Mouse (Mus musculus) heart, embryonic 11.5 days (tissue): ENCODE data around the gene Upp2. TPM values are rescaled to one million over a fixed set of nuclear protein-coding genes. Genes with fewer than 3 reads are reported as not detected.

Experiments used
- ATAC-seq: fragments of 200-750 bp; cut with Nextera tagmentation; replicated peaks from 2 replicates; pipeline ENCODE4 v1.8.0; 2017; ENCODE audit warnings: moderate library complexity; ENCODE audit not compliant: insufficient number of reproducible peaks, low FRiP score, low TSS enrichment
- H3K27ac ChIP-seq: fragments of 300-500 bp; sonication (generic); 2 replicates; pipeline ENCODE4 v1.5.1; 2014; ENCODE audit warnings: mild to moderate bottlenecking, low read depth, low read length
- H3K27me3 ChIP-seq: fragments of 300-500 bp; sonication (generic); 2 replicates; pipeline ENCODE4 v1.6.1; 2014; ENCODE audit warnings: mild to moderate bottlenecking, low read length, mixed read lengths; ENCODE audit not compliant: control insufficient read depth, insufficient read depth
- H3K36me3 ChIP-seq: fragments of 300-500 bp; sonication (generic); 2 replicates; pipeline ENCODE4 v1.6.1; 2014; ENCODE audit warnings: mild to moderate bottlenecking, low read length, moderate library complexity, mixed read lengths; ENCODE audit not compliant: control insufficient read depth, insufficient read depth
- H3K4me1 ChIP-seq: fragments of 300-500 bp; sonication (generic); 2 replicates; pipeline ENCODE4 v1.6.1; 2014; ENCODE audit warnings: low read length; ENCODE audit not compliant: control insufficient read depth, insufficient read depth
- H3K4me2 ChIP-seq: fragments of 300-500 bp; sonication (generic); 2 replicates; pipeline ENCODE4 v1.6.1; 2014; ENCODE audit warnings: mild to moderate bottlenecking, moderate library complexity
- H3K4me3 ChIP-seq: fragments of 300-500 bp; sonication (generic); 2 replicates; pipeline ENCODE4 v1.5.1; 2014; ENCODE audit warnings: low read depth, low read length
- H3K9ac ChIP-seq: fragments of 300-500 bp; sonication (generic); 2 replicates; pipeline ENCODE4 v1.6.1; 2014; ENCODE audit warnings: mild to moderate bottlenecking, low read depth, low read length, moderate library complexity
- H3K9me3 ChIP-seq: fragments of 300-500 bp; sonication (generic); replicated peaks from 2 replicates; pipeline ENCODE4 v1.6.1; 2016; ENCODE audit warnings: low read length; ENCODE audit not compliant: control insufficient read depth
- WGBS: fragments of 180-500 bp; shearing (Covaris S2); extraction: QIAGEN DNeasy Blood & Tissue Kit; methylation state at CpG from one replicate; pipeline ENCODE4 v1.1.7; 2014; ENCODE audit not compliant: insufficient replicate concordance; 5-methylcytosine and 5-hydroxymethylcytosine counted together
- polyA plus RNA-seq: library from polyadenylated mRNA; unstranded; fragments of >200 nt; fragmentation: Nextera tagmentation; extraction: Ambion mirVana; gene quantifications from 2 replicates; pipeline ENCODE4 v1.2.1, GENCODE M21; 2014

Upp2 gene
- polyA plus RNA-seq, 1 experiment from 2014 or later: 8.4 TPM

DNA sequence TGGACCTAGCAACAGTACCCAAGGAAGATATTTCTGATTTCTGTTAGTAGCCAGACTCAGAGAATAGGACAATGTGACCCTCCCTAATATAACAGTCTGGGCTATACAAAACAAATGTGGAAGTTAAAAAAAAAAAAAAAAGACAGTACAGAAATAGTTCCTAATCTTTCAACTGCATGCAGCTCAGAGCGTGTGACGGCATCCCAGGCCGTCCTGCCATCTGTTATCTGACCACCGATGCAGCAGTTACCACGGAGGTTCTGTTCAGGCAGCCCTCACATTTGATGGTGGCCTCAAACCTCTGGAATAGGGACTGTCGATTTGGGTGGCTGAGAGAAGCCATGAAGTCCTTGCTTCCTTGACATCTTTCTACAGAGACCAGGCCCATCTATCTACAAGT lies 22.7 kb upstream of the Upp2 start:
- peaks cover 38% of the 10 kb centered on the region for H3K4me1 ChIP-seq

DNA sequence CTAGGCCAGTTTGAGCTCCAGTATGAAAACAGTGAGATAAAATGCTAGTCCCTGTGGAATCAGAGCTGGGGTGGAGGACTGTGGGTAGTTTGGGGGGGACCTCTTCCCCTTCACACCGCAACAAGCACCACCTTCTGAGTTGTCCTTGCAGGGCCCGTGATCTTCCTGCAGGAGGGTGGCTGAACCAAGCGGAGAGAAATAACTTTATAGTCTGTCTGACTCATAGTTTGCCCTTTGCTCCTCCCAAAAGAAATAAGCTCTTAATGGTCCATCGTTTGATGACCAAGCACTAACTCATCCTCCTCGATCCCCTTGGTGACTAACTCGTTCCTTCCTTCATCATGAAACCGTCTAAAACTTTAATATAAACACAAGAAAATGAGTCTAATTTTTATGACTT lies 20.8 kb upstream of the Upp2 start:
- no peak for ATAC-seq
- peaks cover 49% of the 10 kb centered on the region for H3K4me1 ChIP-seq
- H3K27me3 ChIP-seq: no peaks in the 10 kb centered on the region
- H3K9ac ChIP-seq: no peak overlapping the region
- no peaks in the 10 kb centered on the region for H3K36me3 ChIP-seq
- no peak overlapping the region for H3K4me3 ChIP-seq
- no peaks in the 10 kb centered on the region for H3K9me3 ChIP-seq
- no peak overlapping the region for H3K27ac ChIP-seq
- 93% methylated on average over 7 of the region's 7 CpGs for WGBS
- H3K4me2 ChIP-seq: no peak overlapping the region

More for the DNA sequence above, 22.7 kb upstream of the Upp2 start:
- Histone ChIP-seq H3K9me3 (no peaks in the 10 kb centered on the region), H3K27ac (0 out of 2 replicates have a peak overlapping the region, but pooled peaks have one; percentile 35), H3K36me3 (no peaks in the 10 kb centered on the region), H3K9ac (no peak overlapping the region), H3K27me3 (no peaks in the 10 kb centered on the region), H3K4me2 (no peak overlapping the region), H3K4me3 (no peak overlapping the region)
- ATAC-seq: no peak
- WGBS: 28% methylated on average over 6 of the region's 6 CpGs

DNA sequence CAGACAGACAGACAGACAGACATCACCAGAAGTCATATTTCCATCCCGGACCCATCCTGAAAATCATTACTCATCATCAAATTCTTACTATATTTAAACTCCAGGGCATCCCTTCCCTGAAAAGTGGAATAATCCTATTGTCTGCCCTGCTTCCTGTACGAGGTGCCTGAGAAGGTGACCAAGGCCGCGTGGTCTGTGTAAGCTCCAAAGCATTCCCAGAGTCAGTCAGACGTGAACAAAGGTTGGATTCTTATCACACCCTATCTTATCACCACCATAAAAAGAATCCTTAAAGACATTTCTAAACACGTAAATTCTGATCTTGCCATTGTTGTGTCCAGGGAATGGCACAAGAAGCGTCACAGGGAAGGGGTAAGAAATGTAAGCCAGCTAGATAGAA lies 18.2 kb upstream of the Upp2 start:
- H3K27ac ChIP-seq: no peak overlapping the region
- no peak overlapping the region for H3K4me3 ChIP-seq
- no peaks in the 10 kb centered on the region for H3K9me3 ChIP-seq
- peaks cover 60% of the 10 kb centered on the region for H3K4me1 ChIP-seq
- H3K4me2 ChIP-seq: no peak overlapping the region
- no peaks in the 10 kb centered on the region for H3K36me3 ChIP-seq
- no peaks in the 10 kb centered on the region for H3K27me3 ChIP-seq
- H3K9ac ChIP-seq: no peak overlapping the region
- 36% methylated on average over 7 of the region's 7 CpGs for WGBS
- ATAC-seq: no peak

DNA sequence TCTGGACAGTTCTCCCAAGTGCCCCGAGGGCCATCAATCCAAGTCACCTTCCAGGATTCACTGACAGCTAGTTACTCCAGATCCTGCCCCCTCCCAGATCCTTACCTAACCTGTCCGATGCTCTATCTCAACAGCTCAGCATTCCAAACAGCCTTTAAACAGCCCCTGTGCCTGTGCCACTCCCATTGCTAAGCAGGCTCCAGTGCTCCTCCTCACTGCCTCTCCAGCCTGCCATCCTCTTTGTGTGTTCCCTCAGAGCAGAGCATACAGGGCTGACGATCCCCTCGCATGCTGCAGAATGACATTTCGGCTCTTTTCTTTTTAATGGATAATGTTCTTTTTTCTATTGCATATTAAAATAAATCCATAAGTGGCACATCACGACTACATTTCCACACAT lies 17.1 kb upstream of the Upp2 start:
- no peaks in the 10 kb centered on the region for H3K9me3 ChIP-seq
- 27% methylated on average over 6 of the region's 6 CpGs for WGBS
- H3K27ac ChIP-seq: peak overlapping the region; percentile 62; the same call in 1 of the 2 replicates
- H3K27me3 ChIP-seq: no peaks in the 10 kb centered on the region
- ATAC-seq: no peak
- H3K4me3 ChIP-seq: no peak overlapping the region
- no peak overlapping the region for H3K9ac ChIP-seq
- no peaks in the 10 kb centered on the region for H3K36me3 ChIP-seq
- H3K4me2 ChIP-seq: peak overlapping the region; percentile 34
- H3K4me1 ChIP-seq: peaks cover 57% of the 10 kb centered on the region

DNA sequence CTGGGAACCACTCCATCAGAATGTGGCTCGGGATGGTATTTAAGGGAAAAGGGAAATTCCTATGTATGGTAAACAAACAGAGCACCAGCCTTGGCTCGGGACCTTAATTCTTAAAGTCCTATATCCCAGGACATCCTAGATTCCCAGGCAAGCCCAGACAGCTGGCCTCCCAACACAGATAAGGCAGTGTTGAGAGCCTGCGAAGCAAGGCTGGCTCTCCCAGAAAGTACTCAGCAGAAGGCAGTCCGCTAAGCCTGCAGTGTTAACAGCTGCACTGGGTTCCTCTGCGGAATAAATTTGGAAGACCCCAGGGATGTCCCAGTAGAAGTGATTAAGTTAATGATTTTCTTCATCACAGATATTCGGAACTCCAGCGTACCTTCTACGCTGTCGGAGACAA lies 16.6 kb upstream of the Upp2 start:
- H3K4me2 ChIP-seq: peak overlapping the region; percentile 34
- peaks cover 54% of the 10 kb centered on the region for H3K4me1 ChIP-seq
- no peak overlapping the region for H3K9ac ChIP-seq
- H3K9me3 ChIP-seq: no peaks in the 10 kb centered on the region
- no peaks in the 10 kb centered on the region for H3K27me3 ChIP-seq
- whole genome bisulfite sequencing: 32% methylated on average over 9 of the region's 9 CpGs
- 0 out of 2 replicates have a peak, but pooled peaks have one; percentile 28 for ATAC-seq
- no peaks in the 10 kb centered on the region for H3K36me3 ChIP-seq
- no peak overlapping the region for H3K4me3 ChIP-seq
- no peak overlapping the region for H3K27ac ChIP-seq

DNA sequence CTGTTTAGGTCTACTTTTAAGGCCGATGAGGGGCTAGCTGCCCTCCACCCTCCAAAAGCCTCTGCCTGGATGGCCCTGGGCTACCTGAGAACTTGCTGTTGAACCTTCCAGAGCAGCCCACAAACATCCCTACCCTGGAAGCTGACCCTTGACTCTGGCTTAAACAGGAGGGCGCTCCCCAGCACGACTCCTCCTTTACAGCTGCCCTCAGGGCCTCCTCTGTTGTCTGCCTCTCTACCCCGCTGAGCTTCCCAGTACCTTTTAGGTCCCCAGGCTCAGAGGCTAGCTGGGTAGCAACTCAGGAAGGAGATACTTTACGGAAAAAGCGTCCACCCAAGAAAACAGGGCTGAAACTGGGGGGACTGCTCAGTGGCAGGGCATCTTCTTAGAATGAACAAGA lies 15.2 kb upstream of the Upp2 start:
- 30% methylated on average over 6 of the region's 6 CpGs for WGBS
- peaks cover 54% of the 10 kb centered on the region for H3K4me1 ChIP-seq
- no peak for ATAC-seq
- no peak overlapping the region for H3K27ac ChIP-seq
- no peaks in the 10 kb centered on the region for H3K27me3 ChIP-seq
- no peaks in the 10 kb centered on the region for H3K9me3 ChIP-seq
- no peak overlapping the region for H3K4me3 ChIP-seq
- 0 out of 2 replicates have a peak overlapping the region, but pooled peaks have one; percentile 12 for H3K9ac ChIP-seq
- no peak overlapping the region for H3K4me2 ChIP-seq
- no peaks in the 10 kb centered on the region for H3K36me3 ChIP-seq

DNA sequence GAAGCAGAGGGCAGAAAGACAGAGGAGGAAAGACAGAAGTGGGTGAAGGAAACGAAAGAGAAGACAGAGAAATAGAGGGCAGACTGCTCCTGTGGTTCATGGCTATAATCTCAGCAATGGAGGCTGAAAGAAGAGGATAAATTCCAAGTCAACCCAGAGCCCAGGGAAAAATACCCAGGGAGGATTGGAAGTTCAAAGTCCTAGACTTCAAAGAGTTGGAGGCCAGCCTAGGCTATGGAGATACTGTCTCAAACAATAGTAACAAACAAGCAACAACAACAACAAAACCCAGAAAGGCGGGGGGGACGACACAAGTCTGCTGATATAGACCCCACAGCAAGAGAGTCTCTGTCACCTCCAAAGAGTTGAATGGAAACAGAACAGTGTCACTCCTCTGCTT lies 14.8 kb upstream of the Upp2 start:
- Histone ChIP-seq H3K27me3 (no peaks in the 10 kb centered on the region), H3K9me3 (no peaks in the 10 kb centered on the region), H3K27ac (no peak overlapping the region), H3K4me1 (peaks cover 52% of the 10 kb centered on the region), H3K36me3 (no peaks in the 10 kb centered on the region), H3K9ac (no peak overlapping the region), H3K4me2 (no peak overlapping the region), H3K4me3 (no peak overlapping the region)
- WGBS: 31% methylated on average over 3 of the region's 3 CpGs
- ATAC-seq: no peak

DNA sequence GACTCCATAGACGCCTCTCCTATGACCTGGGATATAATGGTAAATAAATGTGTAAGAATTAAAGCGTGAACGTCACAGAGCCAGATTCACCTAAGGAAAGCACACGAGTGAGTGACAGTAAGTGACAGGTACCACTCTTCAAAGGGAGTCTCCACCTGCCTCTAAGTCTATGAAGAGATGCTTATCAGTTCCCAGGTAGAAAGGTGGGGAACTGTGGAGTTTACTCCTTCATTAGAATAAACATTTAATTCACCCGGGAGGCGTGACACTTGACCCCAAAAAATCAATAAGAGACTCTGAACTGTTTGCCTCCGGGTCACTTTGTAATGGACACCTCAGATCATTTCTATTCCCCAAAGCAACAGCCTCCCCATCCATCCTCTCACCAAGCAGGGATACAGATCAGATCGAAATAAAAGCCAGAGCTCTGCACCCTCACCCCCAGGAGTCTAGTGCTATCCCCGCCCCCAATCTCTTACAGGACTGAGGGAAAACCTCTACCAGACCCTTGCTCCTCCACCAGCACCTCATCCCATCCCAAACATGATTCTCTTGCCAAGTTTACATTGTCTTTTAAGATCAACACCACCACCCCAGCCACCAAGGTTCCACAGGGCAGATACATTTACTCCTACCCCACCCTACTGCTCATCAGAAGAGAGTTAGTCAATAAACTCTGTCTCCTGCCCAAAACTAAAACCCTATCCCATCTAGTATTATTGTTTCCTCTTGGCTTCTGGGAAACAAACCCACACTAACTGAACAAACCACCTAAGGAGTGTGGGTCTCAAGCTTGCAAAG lies 9.9 kb upstream of the Upp2 start:
- H3K9me3 ChIP-seq: no peaks in the 10 kb centered on the region
- H3K27ac ChIP-seq: no peak overlapping the region
- no peaks in the 10 kb centered on the region for H3K27me3 ChIP-seq
- no peak overlapping the region for H3K4me2 ChIP-seq
- peaks cover 22% of the 10 kb centered on the region for H3K4me1 ChIP-seq
- WGBS: 76% methylated on average over 9 of the region's 9 CpGs
- no peak for ATAC-seq
- no peak overlapping the region for H3K9ac ChIP-seq
- no peaks in the 10 kb centered on the region for H3K36me3 ChIP-seq
- no peak overlapping the region for H3K4me3 ChIP-seq

DNA sequence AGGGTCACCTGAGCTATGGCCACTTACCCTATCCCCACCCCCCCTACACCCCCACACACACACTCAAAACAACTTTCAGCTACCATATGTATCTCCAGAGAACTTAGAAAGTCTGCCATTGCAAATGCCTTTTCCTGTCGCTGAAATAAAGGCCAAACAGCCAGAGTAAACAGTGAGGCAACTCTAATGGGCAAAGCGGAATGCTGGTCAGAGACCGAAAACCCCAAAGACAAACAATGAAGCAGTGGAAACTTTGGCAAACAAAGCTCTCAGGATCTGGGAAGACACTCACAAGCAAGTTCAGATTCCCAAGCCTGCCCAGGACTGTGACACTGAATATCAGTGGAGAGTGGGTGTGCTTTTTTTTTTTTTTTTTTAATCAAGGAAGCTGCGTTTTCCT lies 5.0 kb upstream of the Upp2 start:
- Histone ChIP-seq H3K27ac (no peak overlapping the region; the same call in 1 of the 2 replicates), H3K4me2 (0 out of 2 replicates have a peak overlapping the region, but pooled peaks have one; percentile 14), H3K9me3 (no peaks in the 10 kb centered on the region), H3K4me3 (no peak overlapping the region), H3K4me1 (peaks cover 32% of the 10 kb centered on the region), H3K36me3 (no peaks in the 10 kb centered on the region), H3K27me3 (no peaks in the 10 kb centered on the region), H3K9ac (no peak overlapping the region)
- 60% methylated on average over 4 of the region's 4 CpGs for WGBS
- no peak for ATAC-seq
